Mouse (Mus musculus): ENCODE measurements around the gene Rab21. TPM values are rescaled to one million over a fixed set of nuclear protein-coding genes. Genes with fewer than 3 reads are reported as not detected.
"Not testable (repeated sequence)": the region's sequence is repeated elsewhere in the genome, so short reads cannot be mapped to it uniquely, and the experiment has no call there.

Rab21 gene
- total RNA-seq, 2 experiments from 2014 or later: 56.4 to 62.2 TPM

DNA sequence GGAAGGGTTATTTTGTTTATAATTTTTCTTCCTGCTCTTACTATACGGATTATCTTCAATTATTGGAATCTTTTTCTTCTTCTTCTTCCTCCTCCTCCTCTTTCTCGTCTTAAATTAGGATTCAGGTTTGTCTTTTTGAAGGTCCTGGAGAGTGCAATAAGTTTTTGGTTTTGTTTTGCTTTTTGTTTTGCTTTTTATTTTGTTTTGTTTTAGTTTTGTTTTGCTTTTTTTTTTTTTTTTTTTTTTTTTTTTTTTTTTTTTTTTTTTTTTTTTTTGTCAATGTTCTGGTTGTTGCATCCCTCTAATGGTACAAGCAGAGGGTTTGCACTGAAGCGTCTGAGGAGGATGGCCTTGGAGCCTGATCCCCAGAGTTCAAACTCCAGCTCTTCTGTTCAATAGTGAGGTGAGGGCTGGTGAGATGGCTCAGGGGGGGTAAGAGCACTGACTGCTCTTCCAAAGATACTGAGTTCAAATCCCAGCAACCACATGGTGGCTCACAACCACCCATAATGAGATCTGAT is 13.7 kb upstream of the Rab21 start:
- no peak for DNase-seq (ENCODE audit: low spot score)

DNA sequence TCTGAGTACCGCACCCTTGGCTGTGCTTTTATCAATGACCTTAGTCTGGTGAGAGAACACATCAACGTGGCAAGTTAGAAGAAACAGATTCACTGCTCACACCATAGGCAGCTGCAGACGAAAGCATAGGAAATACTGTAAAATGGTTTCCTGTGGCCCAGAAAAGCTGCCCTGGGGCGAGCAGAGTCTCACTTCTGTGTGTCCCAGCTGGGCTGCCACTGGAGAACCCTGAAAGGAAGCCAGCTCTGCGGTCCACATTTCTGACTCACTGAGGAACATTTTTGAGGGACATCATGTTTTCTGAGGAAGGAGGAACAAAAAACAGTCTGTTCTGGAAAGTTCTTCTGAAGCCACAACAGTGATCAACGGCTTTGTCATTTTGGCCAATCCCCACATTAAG is 13.1 kb upstream of the Rab21 start:
- peak; percentile 67 for DNase-seq (ENCODE audit: low spot score)

DNA sequence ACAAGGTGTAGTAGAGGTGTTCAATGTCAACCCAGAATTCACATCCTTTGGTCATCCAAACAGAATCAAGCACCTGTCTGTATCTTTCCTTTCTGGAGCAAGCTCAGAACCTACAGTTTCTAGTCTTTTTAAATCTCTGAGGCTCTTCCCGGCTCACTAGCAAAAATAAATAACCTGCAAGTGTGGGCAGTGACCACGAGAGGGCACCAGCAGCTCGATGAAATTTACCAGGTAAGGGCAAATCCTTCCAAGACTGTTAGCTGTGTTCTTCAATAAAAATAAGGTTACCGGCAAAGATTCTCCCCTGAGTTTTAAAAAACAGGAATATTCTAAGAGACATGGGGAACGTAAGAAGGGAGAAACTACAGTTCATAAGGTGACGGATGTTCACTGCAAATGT is 7.9 kb upstream of the Rab21 start:
- peak; percentile 85 for DNase-seq (ENCODE audit: low spot score)

DNA sequence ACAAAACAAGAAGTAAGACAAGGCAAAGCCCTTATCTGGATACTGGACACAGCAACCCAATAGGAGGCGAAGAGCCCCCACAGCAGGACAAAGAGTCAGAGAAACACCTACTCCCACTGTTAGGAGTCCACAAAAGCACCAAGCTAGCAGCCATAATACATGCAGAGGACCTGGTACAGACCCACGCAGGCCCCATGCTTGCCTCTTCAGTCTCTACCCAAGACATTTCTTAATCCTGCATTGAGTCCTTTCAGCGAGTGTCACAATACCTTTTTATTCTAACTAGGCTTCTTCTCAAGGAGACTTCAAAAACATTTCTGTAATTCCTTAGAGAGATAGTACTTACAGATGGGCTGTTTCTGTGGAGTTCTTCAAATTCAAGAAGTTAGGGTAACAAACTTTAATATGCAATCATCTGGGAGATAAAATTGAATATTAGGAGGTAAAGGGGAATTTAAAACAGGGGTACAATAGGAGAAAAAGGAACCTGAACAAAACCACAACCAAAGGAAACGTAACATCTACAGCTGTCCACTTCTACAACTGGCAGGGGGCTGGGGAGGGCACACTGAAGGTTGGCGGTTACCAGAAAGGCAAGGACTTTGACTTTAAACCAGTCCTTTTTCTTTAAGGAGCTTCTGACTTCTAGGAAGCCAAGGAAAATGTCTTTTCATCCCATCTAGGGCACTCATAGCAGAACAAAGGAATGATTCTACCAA is 6.1 kb upstream of the Rab21 start:
- no peak for DNase-seq (ENCODE audit: low spot score)

DNA sequence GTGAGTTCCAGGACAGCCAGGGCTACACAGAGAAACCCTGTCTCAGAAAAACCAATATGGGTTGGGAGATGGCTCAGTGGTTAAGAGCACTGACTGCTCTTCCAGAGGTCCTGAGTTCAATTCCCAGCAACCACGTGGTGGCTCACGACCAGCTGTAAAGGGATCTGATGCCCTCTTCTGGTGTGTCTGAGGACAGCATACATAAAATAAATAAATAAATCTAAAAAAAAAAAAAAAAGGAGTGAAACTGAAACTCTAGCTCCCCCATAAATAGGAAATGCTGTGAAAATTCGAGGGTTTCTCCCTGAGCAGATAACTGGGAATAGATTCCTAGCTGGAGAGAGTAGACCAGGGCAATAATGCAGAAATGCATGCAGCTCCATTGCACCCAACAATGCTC is 3.0 kb upstream of the Rab21 start:
- not testable (repeated sequence) for DNase-seq (ENCODE audit: low spot score)

DNA sequence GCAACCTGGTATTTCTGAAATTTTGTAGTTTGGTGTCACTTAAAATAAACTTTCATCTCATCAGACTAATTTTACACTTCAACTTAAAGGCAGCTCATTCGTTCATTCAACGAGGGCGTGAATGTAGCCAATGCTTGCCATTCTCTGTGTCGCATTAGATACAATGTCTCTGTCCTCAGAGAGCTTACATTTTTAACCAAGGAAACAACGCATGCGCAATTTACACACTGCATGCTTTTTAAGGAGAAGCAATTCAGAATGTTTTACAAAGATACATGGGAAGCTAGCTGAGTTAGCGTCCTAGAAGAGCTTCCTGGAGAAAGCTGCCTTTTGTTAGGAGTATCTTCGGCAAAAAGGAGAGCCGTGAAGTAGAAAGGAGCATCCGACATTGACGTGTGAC is 919 bp upstream of the Rab21 start:
- no peak for DNase-seq (ENCODE audit: low spot score)

DNA sequence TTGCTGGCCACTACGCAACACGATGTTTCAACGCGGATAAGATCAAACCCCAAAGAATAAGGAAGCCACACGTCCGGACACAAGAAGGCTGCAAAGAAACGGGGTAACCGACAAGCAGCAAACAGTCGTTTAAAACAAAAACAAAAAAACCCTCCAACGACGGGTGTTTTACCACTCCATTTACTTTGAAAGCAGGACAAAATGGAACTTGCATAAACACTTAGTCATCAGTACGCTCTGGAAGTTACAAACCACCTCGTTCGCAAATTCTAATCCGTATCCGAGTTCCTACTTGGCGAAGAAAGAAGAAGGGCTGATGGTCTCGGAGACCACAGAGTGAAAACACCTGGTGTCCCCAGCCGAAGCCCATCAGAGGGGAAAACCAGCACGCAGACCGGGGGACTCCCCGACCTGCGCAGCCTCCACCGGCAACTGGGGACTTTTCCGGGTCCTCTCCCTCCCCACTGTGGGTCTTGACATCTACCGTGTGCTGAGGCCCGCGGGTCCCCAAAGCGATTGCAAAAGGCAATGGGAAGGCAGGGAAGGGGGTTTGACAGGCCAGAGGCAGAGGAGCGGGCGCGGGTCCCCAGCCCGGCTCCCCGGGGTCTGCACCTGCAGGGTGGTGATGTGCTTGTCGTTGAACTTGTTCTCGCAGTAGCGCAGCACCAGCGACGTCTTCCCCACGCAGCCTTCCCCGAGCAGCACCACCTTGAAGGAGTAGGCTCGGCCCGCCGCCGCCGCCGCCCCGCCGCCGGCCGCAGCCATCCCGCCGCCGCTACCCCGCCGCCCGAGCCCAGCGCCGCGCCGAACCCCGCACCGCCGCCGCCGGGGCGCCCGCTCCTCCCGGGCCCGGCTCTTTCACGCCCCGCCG is 577 bp downstream of the Rab21 start:
- peak; percentile 23 for DNase-seq (ENCODE audit: low spot score)

DNA sequence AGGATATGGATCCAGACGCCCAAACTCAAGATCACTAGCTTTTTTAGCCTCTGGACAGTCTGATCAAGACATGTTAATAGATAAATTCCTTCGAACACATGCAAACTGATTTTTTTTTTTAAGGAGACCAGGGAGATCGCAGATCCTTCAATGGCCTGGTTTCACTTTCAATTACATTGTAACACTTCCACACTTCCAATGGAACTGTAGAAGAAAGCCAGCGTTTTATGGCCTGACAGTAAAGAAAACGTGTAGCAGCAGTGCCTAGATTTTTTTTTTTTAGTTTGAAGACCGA is 1.2 kb downstream of the Rab21 start:
- DNase-seq (ENCODE audit: low spot score): no peak

DNA sequence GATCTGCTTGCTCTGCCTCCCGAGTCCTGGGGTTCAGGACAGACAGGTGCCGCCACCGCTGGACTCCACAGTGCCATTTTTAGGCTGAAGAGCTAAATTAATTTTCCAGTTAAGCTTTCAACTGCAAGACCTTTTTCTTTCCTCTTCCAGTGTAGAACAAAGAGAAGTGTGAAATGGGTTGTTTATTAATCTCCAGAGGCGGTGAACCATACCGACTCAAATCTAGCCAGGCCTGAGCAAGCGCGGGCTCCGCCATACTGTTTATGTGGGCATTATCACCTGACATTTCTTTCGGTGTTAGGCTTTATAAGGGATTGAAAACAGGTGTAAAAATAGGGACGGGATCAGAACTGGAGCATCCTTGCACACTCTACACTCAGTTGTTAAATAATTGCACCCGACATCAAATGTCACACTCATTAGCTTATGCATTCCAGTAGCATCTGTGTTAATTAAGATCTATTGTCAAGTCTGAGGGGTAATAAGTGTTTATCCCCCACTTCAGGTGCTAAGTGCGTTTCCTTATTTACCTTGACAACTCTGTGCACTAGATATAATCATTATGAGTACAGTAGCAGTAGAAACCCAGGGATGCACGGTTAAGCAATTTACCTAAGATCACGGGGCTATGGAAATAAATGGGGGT is 1.6 kb downstream of the Rab21 start:
- no peak for DNase-seq (ENCODE audit: low spot score)

DNA sequence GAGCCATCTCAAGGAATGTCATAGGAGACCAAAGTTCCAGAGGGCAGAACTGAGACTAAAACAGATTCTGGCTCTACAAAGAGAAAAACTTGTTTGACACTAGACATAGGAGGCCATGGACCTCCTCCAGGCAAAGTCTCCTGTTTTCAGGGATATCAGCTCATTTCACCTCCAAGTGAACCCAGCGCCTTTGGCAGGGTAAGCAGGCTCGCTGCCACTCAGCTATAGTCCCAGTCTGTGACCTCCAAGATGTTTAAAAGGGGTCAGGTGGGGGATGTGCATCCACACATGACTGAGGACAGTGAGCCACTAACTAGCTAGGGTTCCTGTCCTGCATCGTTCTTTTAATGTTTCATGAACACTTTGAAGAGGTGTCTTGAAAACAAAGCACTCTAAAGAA is 2.7 kb downstream of the Rab21 start:
- no peak for DNase-seq (ENCODE audit: low spot score)

DNA sequence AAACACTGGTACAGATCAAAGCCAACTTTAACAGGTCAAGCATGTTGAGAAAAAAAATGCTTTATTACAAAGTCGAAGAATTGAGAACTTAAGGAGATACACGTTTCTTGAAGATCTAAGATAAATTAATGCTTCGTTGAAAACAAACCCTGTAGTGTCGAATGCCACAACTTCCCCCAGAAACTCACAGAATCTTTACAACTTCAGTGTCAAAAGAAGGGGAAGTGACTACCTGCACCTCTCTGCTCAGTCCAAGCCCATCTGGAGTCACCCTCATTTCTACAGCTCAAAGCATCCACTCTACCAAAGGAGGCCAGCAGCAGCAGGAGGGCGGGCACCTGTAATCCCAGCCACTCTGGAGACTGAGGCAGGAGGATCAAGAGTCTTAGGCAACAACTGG is 3.2 kb downstream of the Rab21 start:
- DNase-seq (ENCODE audit: low spot score): no peak

DNA sequence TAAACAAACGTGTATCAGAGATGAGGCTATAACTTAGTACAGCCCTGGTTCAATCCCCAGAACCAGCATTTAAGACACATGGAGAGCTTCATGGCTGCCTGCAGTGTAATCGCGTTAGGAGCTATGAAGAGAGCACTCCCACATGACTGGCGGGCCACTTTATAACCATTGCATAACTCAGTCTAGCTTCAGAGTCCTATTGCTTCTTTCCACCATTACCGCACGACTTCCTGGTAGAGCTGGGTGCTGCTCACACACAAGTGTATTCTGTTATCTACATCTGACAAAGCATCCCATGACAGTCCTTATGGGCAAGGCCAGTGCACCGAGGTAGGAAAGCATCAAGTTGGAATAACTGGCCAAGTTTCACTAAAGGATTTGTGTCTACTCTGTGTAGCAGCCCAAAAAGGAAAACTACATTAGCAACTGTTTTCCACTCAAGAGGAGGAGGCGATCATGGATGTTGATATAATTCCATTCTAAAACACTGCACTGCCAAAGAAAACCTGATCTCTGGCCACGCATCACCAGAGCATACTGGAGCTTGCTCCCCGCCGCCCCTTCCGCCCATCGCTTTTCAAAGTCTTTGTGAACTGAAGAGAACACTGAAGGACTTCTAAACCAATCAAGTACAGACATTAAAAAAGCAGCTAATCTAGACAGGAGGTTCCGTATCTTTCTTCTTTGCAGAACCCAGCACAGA is 4.0 kb downstream of the Rab21 start:
- DNase-seq (ENCODE audit: low spot score): no peak

DNA sequence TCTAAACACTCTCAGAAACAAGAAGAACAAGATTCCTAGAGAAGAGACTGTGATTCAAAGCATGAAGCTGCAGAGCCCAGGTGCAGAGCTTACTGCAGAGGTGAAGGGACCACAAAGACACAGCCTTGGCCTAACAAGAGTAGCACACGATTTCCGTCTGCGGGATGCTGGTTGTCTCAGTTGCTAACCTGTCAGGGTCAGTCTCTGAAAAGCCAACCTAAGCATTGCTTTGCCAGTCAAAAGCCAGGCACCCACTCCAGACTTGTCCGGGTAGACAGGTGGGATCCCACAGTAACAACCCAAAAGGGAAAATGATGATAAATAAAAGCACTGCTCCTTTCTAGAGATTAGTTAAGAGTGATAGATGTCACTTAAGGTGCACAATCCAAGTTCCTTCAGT is 6.2 kb downstream of the Rab21 start:
- no peak for DNase-seq (ENCODE audit: low spot score)

DNA sequence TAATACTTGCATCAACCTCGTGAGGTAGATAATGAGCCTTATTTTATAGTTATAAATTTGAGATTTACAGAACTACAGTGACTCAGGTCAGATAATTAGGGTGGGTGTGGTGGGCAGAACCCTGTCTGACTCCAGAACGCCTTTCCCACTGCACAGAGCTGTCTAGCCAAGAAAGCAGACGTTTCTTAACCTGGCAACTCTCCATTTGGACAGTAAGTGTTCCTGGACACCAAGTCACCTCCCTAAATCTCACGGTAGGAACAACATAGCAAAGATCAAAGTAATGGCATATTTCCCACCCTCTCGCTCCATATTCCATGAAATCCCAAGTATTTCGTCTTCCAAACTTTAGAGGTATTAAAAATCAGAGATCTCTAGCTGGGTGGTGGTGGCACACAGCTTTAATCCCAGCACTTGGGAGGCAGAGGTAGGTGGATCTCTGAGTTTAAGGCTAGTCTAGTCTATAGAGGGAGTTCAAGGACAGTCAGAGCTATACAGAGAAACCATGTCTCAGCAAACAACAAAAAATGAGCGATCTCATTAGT is 8.0 kb downstream of the Rab21 start:
- DNase-seq (ENCODE audit: low spot score): no peak

DNA sequence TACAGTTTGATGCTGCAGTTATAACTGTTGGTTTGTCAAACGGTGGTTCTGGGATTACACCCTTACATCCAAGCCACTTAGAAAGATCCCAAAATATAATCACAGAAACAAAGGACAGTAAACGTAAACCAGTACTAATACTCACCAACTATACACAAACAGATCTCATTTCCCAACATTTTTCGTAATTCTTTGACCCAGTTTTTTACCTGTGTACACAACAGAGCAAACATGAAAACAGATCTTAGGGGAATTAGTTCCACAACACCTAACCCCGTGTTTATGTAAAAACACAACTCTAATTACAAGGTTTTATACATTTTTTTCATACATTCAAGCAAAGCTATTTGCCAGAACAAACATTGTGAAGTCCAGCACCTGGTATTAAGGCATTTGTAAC is 16.7 kb downstream of the Rab21 start:
- no peak for DNase-seq (ENCODE audit: low spot score)

DNA sequence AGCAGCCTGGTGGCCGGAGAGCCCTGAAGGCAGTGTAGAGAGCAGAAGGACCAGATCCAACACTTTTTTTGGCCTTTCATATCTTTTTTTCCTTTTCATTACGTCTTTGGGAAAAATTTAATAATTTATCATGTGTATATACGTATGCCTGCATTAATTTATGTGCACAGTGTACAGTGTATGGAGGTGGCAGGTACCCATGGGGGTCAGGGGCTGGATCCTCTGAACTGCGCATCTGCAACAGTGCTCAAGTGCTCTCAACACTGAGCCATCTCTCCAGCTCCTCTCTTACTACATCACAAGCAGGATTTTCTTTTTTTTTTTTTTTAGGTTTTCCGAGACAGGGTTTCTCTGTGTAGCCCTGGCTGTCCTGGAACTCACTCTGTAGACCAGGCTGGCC is 17.8 kb downstream of the Rab21 start:
- no peak for DNase-seq (ENCODE audit: low spot score)

DNA sequence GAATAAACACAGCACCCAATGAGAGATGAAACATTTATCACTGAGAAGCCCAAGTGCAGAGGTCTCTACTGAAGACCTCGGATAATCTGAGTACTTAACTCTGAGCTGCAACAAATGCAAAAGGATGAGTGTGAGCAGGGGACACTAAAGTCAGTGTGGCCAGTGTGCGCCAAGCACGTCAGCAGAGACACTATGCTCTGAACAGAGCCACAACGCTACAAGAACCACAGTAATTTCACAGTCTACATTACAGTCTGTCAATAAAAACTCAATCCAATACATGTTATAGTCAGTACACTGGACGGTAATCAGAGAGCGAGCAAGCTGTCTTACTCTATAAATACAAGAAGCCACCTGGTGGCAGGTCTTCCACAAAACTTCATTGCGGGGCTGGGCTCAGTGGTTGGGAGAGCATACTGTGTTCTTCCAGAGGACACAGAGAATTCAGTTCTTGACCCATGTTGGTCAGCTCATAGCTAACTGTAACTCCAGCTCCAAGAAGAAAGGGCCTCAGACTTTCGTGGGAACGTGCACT is 18.9 kb downstream of the Rab21 start:
- no peak for DNase-seq (ENCODE audit: low spot score)

DNA sequence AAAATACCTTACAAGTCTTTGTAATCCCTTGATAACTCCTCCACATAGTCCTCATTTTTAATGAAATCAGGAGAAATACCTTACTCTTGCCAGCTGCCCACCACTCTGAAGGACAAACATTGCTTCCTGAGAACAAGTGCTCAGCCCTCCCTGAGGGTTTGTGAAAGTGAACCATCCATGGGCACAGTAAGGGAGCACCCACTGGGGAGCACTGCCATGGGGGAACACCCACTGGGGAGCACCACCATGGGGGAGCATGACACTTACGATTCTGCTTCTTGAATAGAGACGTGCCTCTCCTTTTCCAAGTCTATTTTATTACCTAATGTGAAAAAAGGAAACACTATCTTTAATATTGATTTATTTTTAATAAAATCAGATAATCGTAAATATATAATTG is 20.2 kb downstream of the Rab21 start:
- no peak for DNase-seq (ENCODE audit: low spot score)

DNA sequence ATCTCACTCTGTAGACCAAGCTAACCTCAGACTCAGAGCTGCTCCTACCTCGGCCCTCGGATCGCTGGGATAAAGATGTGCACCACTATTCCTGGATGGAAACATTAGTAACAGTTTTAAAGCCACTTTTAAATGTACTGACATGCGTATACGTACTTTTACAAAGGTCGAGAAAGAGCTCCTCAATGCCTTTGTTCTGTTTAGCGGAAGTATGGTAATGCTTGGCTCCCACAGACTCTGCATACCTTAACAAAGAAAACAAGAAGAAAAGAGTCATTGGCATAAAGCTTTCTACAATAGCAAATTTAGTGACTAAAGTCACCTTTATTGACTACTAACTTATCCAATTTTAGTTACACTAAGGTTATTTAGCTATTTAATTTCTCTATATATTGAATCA is 20.7 kb downstream of the Rab21 start:
- DNase-seq (ENCODE audit: low spot score): no peak

DNA sequence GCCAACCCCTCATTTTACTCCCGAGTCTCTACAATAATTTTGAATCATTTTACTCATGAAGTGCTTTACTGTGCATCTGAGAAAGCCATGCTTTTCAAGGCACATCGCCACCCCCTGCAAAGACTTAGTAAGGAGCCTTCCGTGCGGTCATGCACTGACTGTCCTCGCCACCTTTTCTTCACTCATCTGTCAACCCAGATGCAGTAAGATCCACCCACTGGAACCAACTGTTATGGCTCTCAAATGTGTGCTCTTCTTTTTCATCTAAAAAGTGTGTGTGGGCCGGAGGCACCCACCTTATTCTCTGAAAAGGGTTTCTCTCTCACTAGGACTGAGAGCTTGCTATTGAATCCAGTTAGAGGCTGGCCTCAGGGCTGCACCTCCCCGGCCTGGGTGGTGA is 21.4 kb downstream of the Rab21 start:
- no peak for DNase-seq (ENCODE audit: low spot score)

DNA sequence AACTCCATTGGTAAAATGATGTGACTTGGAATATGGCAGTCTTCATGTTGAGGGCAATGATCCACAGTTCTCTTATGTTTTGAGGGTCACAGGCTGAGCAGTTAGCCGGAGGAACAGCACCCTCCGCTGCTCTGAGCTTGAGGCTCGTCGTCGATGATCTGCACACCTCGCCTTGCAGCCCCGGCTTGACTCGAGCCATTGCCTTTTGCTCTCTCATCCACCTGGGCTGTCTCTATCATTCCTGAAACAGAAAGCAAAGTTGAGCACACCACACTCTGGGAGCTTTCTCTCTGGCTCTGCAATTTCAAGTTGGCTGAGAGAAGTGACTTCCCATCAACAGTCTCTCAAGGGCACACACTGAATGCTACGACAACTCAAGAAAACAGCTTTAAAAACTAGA is 24.7 kb downstream of the Rab21 start:
- DNase-seq (ENCODE audit: low spot score): no peak

Measured in gastrocnemius, adult 18-20 months (tissue).